Mouse (Mus musculus) thymus, postnatal 10 days (tissue): ENCODE results near the gene Bola3.

ENCODE experiments used
- DNase-seq, 2 experiments: peaks; one replicate each; pipeline ENCODE4 v3.0.0; 2021; ENCODE audit warnings: low spot score in 2 of 2

Bola3 gene

GRCm38 (mm10) chr6:83394122-83394521 lies 45.2 kb downstream of the Bola3 start:
- no peak for DNase-seq

GRCm38 (mm10) chr6:83395544-83396229 lies 46.7 kb downstream of the Bola3 start:
- DNase-seq: no peak

GRCm38 (mm10) chr6:83396711-83397110 lies 47.8 kb downstream of the Bola3 start:
- no peak for DNase-seq

GRCm38 (mm10) chr6:83397728-83398127 lies 48.8 kb downstream of the Bola3 start:
- DNase-seq: no peak

DNA sequence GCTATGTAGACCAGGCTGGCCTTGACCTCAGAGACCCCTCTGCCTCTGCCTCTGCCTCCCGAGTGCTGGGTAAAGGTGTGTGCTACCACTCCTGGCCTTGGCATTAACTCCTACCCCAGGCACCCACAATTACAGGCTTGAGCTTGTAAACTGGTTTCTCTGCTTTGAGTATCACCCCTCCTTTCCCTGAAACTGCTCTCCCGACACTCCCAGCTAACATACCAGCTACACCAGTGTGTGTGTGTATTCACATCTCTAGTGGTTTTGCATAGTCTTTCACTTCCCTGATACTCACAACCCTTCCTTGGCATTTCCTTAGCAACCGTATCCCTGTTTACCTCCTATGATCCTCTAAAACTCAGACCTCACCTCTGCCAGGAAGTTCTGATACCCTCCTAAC lies 50.8 kb downstream of the Bola3 start:
- DNase-seq: no peak

GRCm38 (mm10) chr6:83403481-83403880 lies 54.5 kb downstream of the Bola3 start:
- DNase-seq: no peak

GRCm38 (mm10) chr6:83404571-83404970 lies 55.6 kb downstream of the Bola3 start:
- no peak for DNase-seq

GRCm38 (mm10) chr6:83405511-83406064 lies 56.6 kb downstream of the Bola3 start:
- DNase-seq: no peak

DNA sequence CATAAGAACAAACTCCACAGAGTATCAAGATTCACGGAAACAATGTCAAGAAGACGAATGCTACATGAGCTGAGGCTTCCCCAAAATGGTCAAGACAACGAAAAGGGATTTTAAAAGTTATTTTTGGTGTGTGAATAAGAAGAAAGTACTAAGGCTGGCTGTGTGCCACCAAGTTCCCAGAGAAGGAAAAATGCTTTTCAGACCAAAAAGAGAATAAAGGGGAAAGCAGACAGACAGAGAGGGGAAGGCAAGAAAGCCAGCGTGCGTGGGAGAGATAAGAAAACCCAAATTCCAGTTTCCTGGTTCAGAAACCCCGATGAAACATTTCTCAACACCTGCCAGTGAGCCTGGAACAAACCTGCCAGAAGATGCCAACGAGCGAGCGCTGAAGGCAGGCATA lies 59.6 kb downstream of the Bola3 start:
- DNase-seq: no peak
